Mouse (Mus musculus) intestine, embryonic 16.5 days (tissue): ENCODE measurements around the gene Adamtsl4. TPM values are rescaled to one million over a fixed set of nuclear protein-coding genes. Genes with fewer than 3 reads are reported as not detected.

ENCODE experiments used
- ATAC-seq: fragments of 200-750 bp; cut with Nextera tagmentation; 2 replicates; pipeline ENCODE4 v1.8.0; 2017; ENCODE audit warnings: moderate TSS enrichment, moderate library complexity
- H3K27ac ChIP-seq: fragments of 300-500 bp; sonication (generic); 2 replicates; pipeline ENCODE4 v1.5.1; 2014; ENCODE audit warnings: mild to moderate bottlenecking, low read length
- H3K27me3 ChIP-seq: fragments of 300-500 bp; sonication (generic); replicated peaks from 2 replicates; pipeline ENCODE4 v1.6.1; 2014; ENCODE audit warnings: low read length, control low read depth, mixed read lengths; ENCODE audit not compliant: control insufficient read depth, insufficient read depth
- H3K36me3 ChIP-seq: fragments of 300-500 bp; sonication (generic); 2 replicates; pipeline ENCODE4 v1.6.1; 2014; ENCODE audit warnings: low read length, control low read depth; ENCODE audit not compliant: control insufficient read depth, insufficient read depth
- H3K4me1 ChIP-seq: fragments of 300-500 bp; sonication (generic); 2 replicates; pipeline ENCODE4 v1.6.1; 2014; ENCODE audit warnings: low read length, control low read depth, mixed read lengths; ENCODE audit not compliant: control insufficient read depth, insufficient read depth
- H3K4me2 ChIP-seq: fragments of 300-500 bp; sonication (generic); 2 replicates; pipeline ENCODE4 v1.6.1; 2014; ENCODE audit warnings: low read depth, low read length, control low read depth
- H3K4me3 ChIP-seq: fragments of 300-500 bp; sonication (generic); 2 replicates; pipeline ENCODE4 v1.5.1; 2014; ENCODE audit warnings: mild to moderate bottlenecking, low read length
- H3K9ac ChIP-seq: fragments of 300-500 bp; sonication (generic); 2 replicates; pipeline ENCODE4 v1.6.1; 2014; ENCODE audit warnings: low read depth, low read length
- H3K9me3 ChIP-seq: fragments of 300-500 bp; sonication (generic); 2 replicates; pipeline ENCODE4 v1.6.1; 2016; ENCODE audit warnings: low read length, control low read depth; ENCODE audit not compliant: control insufficient read depth
- WGBS: fragments of 180-500 bp; shearing (Covaris S2); extraction: QIAGEN DNeasy Blood & Tissue Kit; methylation state at CpG from one replicate; pipeline ENCODE4 v1.1.7; 2014; 5-methylcytosine and 5-hydroxymethylcytosine counted together
- polyA plus RNA-seq: library from polyadenylated mRNA; unstranded; fragments of >200 nt; fragmentation: Nextera tagmentation; extraction: Ambion mirVana; gene quantifications from 2 replicates; pipeline ENCODE4 v1.2.1, GENCODE M21; 2015

Gene Adamtsl4
- 2.5 and 3.2 TPM in 2 replicates for polyA plus RNA-seq

GRCm38 (mm10) chr3:95687524-95688421, at the start of gene Adamtsl4:
Adamtsl4 (minus strand) TSS chr3:95687917.
- Histone ChIP-seq H3K4me1 (peaks cover 27% of the 10 kb centered on the region), H3K27ac (peak within 1 kb of the TSS; percentile 85), H3K9me3 (no peaks in the 10 kb centered on the region), H3K9ac (peak within 1 kb of the TSS; percentile 75), H3K4me3 (peak within 1 kb of the TSS; percentile 52), H3K4me2 (peak within 1 kb of the TSS; percentile 96), H3K36me3 (no peaks in the 10 kb centered on the region), H3K27me3 (no peaks in the 10 kb centered on the region)
- 4% methylated on average over 50 of the region's 50 CpGs for WGBS
- peak; percentile 72 for ATAC-seq

- Histone ChIP-seq H3K36me3 (peaks cover 9% of the 10 kb centered on the region; the same call in 1 of the 2 replicates), H3K9ac (no peak overlapping the region), H3K4me1 (peaks cover 13% of the 10 kb centered on the region; the same call in 1 of the 2 replicates), H3K4me2 (no peak overlapping the region), H3K4me3 (no peak overlapping the region), H3K27me3 (no peaks in the 10 kb centered on the region), H3K9me3 (no peaks in the 10 kb centered on the region), H3K27ac (no peak overlapping the region)
- 84% methylated on average over 12 of the region's 12 CpGs for WGBS
- no peak for ATAC-seq
These were observed 47.5 kb upstream of the Adamtsl4 start for GRCm38 (mm10) chr3:95735071-95735670.

GRCm38 (mm10) chr3:95734092-95734702, 46.5 kb upstream of the Adamtsl4 start:
- peaks cover 6% of the 10 kb centered on the region; the same call in 1 of the 2 replicates for H3K4me1 ChIP-seq
- WGBS, result 75% methylated on average over 13 of the region's 13 CpGs
- no peak overlapping the region for H3K4me2 ChIP-seq
- H3K9me3 ChIP-seq, result no peaks in the 10 kb centered on the region
- H3K27me3 ChIP-seq, result no peaks in the 10 kb centered on the region
- H3K4me3 ChIP-seq, result no peak overlapping the region
- peak; percentile 49; the same call in 1 of the 2 replicates for ATAC-seq
- H3K9ac ChIP-seq, result 0 out of 2 replicates have a peak overlapping the region, but pooled peaks have one; percentile 1
- peaks cover 9% of the 10 kb centered on the region; the same call in 1 of the 2 replicates for H3K36me3 ChIP-seq
- H3K27ac ChIP-seq, result peak overlapping the region; percentile 12; the same call in 1 of the 2 replicates

GRCm38 (mm10) chr3:95732744-95733521, 45.2 kb upstream of the Adamtsl4 start:
- Histone ChIP-seq H3K4me1 (peaks cover 4% of the 10 kb centered on the region; the same call in 1 of the 2 replicates), H3K9ac (no peak overlapping the region), H3K27me3 (no peaks in the 10 kb centered on the region), H3K27ac (no peak overlapping the region), H3K9me3 (no peaks in the 10 kb centered on the region), H3K4me3 (no peak overlapping the region), H3K36me3 (peaks cover 9% of the 10 kb centered on the region; the same call in 1 of the 2 replicates), H3K4me2 (no peak overlapping the region)
- 81% methylated on average over 11 of the region's 11 CpGs for WGBS
- no peak for ATAC-seq

- Histone ChIP-seq H3K36me3 (peaks cover 9% of the 10 kb centered on the region; the same call in 1 of the 2 replicates), H3K4me2 (no peak overlapping the region), H3K27ac (no peak overlapping the region), H3K9ac (no peak overlapping the region), H3K4me1 (peaks cover 4% of the 10 kb centered on the region; the same call in 1 of the 2 replicates), H3K27me3 (no peaks in the 10 kb centered on the region), H3K9me3 (no peaks in the 10 kb centered on the region), H3K4me3 (no peak overlapping the region)
- 96% methylated on average over 9 of the region's 9 CpGs for WGBS
- ATAC-seq, result no peak
These were observed 44.6 kb upstream of the Adamtsl4 start for GRCm38 (mm10) chr3:95732297-95732696.

GRCm38 (mm10) chr3:95731802-95732201, 44.1 kb upstream of the Adamtsl4 start:
- Histone ChIP-seq H3K4me2 (no peak overlapping the region), H3K36me3 (peaks cover 9% of the 10 kb centered on the region; the same call in 1 of the 2 replicates), H3K4me1 (peaks cover 4% of the 10 kb centered on the region; the same call in 1 of the 2 replicates), H3K4me3 (no peak overlapping the region), H3K27ac (no peak overlapping the region), H3K9me3 (no peaks in the 10 kb centered on the region), H3K27me3 (no peaks in the 10 kb centered on the region), H3K9ac (no peak overlapping the region)
- no peak for ATAC-seq
- 84% methylated on average over 4 of the region's 4 CpGs for WGBS

- Histone ChIP-seq H3K4me2 (no peak overlapping the region), H3K9me3 (no peaks in the 10 kb centered on the region), H3K27ac (no peak overlapping the region), H3K36me3 (peaks cover 3% of the 10 kb centered on the region; the same call in 1 of the 2 replicates), H3K4me3 (no peak overlapping the region), H3K4me1 (peaks cover 4% of the 10 kb centered on the region; the same call in 1 of the 2 replicates), H3K9ac (no peak overlapping the region), H3K27me3 (no peaks in the 10 kb centered on the region)
- ATAC-seq, result no peak
- WGBS, result 78% methylated on average over 7 of the region's 7 CpGs
These were observed 42.7 kb upstream of the Adamtsl4 start for GRCm38 (mm10) chr3:95730431-95730830.

GRCm38 (mm10) chr3:95728906-95729305, 41.2 kb upstream of the Adamtsl4 start:
- no peak overlapping the region for H3K4me2 ChIP-seq
- H3K4me3 ChIP-seq, result no peak overlapping the region
- ATAC-seq, result no peak
- H3K9me3 ChIP-seq, result no peaks in the 10 kb centered on the region
- no peaks in the 10 kb centered on the region for H3K36me3 ChIP-seq
- H3K9ac ChIP-seq, result no peak overlapping the region
- 69% methylated on average over 2 of the region's 2 CpGs for WGBS
- no peaks in the 10 kb centered on the region; the same call in 1 of the 2 replicates for H3K4me1 ChIP-seq
- H3K27ac ChIP-seq, result no peak overlapping the region
- H3K27me3 ChIP-seq, result no peaks in the 10 kb centered on the region
